Mouse (Mus musculus) spleen, postnatal 10 days (tissue): ENCODE results near the gene Ppt1.

Experiments
- DNase-seq, 2 experiments: peaks; one replicate each; pipeline ENCODE4 v3.0.0; 2021 to 2022; ENCODE audit warnings: low spot score in 2 of 2

Gene Ppt1

DNA sequence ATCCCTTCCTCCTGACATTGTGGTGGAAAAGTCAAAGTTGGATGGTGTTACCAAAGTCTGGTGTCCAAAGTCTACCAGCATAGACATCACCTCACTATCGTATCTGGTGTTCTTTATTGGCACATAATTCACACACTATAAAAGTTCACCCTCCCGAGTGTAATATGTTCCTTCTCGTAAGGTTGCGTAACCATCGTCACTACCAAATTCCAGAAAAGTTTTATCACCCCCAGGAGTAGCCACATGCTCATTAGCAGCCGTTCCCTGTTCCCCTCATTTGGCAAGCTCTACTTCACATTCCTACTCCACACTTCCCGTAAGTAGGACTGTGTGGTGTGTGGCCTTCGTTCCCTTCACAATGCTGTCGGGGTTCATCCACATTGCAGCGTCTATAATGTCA is 69.3 kb downstream of the Ppt1 start:
- DNase-seq, result no peak
